Mouse (Mus musculus) megakaryocyte, embryonic 14.5 days (primary cell): ENCODE data around the gene Mmrn2.

Experiments used
- FLI1 ChIP-seq: IDR thresholded peaks from 2 replicates; pipeline ENCODE4 v1.6.1; 2012; ENCODE audit warnings: low read length, inconsistent platforms, mixed read lengths
- GATA1 ChIP-seq: IDR thresholded peaks from 3 replicates; pipeline ENCODE4 v1.6.1; 2012; ENCODE audit warnings: mixed read lengths, low read length, inconsistent platforms, borderline replicate concordance

DNA sequence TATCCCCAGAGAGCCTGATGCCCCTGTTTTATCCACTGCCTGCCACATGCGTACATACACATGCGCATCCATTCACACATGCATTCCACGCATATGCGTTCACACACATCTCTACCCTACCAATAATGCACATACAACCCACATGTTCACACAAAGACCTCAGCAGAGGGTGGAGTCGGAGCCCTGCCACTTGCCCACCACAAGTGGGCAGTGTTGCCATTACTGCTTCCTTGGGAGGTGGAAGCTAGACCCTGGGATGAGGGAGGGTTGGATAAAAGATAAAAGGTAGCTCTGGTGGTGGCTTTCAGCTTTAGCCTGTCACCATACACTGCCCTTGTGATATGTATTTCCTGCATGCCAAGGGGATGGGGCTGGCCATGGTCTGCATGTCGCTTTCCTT is 2.6 kb upstream of the Mmrn2 start:
- TF ChIP-seq GATA1 (no peak), FLI1 (no peak)
